Mouse (Mus musculus): Measurements from ENCODE around the gene Rgl2. TPM values are rescaled to one million over a fixed set of nuclear protein-coding genes. Genes with fewer than 3 reads are reported as not detected.
A peak's percentile ranks its signal among the peaks of the same experiment; 100 is the strongest.

Gene Rgl2
- total and polyA plus RNA-seq, 2 experiments: 9.8 to 27.7 TPM

DNA sequence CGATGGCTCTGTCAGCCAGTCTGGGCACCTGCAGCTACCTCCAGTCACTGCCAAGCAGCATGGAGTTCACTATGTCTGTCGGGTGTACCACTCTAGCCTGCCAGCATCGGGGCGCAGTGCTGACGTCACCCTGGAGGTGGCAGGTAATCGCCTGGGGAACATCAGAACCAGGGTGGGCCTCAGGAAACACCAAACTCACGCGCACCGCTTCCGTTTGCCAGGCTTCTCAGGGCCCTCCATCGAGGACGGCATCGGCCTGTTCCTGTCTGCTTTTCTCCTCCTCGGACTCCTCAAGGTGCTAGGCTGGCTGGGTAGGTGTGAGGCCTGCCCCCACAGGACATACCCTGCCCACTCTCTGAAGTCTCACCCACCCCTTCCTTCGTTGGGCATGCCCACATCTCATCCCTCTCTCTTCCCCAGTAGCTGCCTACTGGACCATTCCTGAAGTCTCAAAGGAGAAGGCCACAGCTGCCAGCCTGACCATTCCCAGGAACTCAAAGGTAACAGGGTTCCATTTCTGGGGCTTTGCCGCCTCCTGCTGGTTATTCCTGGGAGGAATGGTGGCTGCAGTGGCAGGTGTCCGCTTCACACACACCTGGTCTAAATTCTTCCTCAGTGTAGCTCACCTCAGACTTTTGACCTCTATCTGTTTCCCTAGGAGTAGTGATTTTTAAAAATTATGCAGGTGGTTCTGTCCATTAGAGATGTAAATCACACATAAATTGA, 3.0 kb upstream of the Rgl2 start:
- TF ChIP-seq POLR2A (IDR thresholded peaks at IDR 0.05; ENCODE audit: extremely low read depth, insufficient read depth, low read length) (no peak), CTCF (IDR thresholded peaks at IDR 0.05; ENCODE audit: low read depth, low read length) (peak; percentile 48)
- 88% methylated on average over 17 of the region's 17 CpGs for WGBS

DNA sequence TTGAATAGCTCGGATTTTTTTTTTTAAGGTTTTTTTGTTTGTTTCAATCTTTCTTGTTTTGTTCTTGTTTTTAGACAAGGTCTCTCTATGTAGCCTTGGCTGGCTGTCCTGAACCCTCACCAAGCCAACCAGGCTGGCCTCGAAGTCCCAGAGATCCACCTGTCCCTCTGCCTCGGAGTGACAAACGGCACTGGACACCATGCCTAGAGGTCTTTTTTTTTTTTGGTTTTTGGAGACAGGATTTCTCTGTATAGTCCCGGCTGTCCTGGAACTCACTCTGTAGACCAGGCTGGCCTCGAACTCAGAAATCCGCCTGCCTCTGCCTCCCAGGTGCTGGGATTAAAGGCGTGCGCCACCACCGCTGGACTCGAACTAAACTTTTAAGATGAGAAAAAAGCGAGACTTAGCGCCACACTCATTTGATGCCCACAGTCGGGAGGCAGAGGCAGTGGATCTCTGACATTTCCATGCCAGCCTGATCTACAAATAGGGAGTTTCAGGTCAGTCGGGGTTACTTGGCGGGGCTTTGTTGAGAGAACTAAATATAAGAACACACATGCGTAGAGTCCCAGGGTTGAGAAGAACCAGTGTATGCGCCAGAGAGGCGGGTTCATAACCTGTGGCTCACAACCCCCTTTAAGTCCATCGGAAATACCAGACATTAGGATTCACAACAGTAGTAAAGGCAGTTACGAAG, 944 bp upstream of the Rgl2 start:
- peaks cover 3% of the 10 kb centered on the region for H3K4me1 ChIP-seq (ENCODE audit: control insufficient read depth, insufficient read depth, low read length)
- H3K27me3 ChIP-seq (ENCODE audit: control insufficient read depth, insufficient read depth, low read length): no peaks in the 10 kb centered on the region
- 55% methylated on average over 21 of the region's 21 CpGs for WGBS
- 0 out of 2 replicates have a peak, but pooled peaks cover 2% of the 10 kb centered on the region for H3K36me3 ChIP-seq (ENCODE audit: control insufficient read depth, insufficient read depth, low read length)
- H3K9ac ChIP-seq (ENCODE audit: low read depth, low read length): no peak overlapping the region
- TF ChIP-seq CTCF (IDR thresholded peaks at IDR 0.05; ENCODE audit: low read depth, low read length) (no peak), POLR2A (IDR thresholded peaks at IDR 0.05; ENCODE audit: extremely low read depth, insufficient read depth, low read length) (no peak)
- H3K27ac ChIP-seq (replicated peaks; ENCODE audit: insufficient read depth, low read depth, low read length): no peak overlapping the region
- DNase-seq (ENCODE audit: extremely low read depth, low read depth, low spot score): no peak
- H3K4me3 ChIP-seq (ENCODE audit: insufficient read depth, low read depth, low read length): peak overlapping the region; percentile 68
- peaks cover 11% of the 10 kb centered on the region; the same call in 1 of the 2 replicates for H3K79me2 ChIP-seq (ENCODE audit: control insufficient read depth, insufficient read depth, low read length)

More for the DNA sequence above, 3.0 kb upstream of the Rgl2 start:
- Histone ChIP-seq H3K27ac (replicated peaks; ENCODE audit: insufficient read depth, low read depth, low read length) (no peak overlapping the region), H3K4me3 (ENCODE audit: insufficient read depth, low read depth, low read length) (no peak overlapping the region), H3K36me3 (ENCODE audit: control insufficient read depth, insufficient read depth, low read length) (0 out of 2 replicates have a peak, but pooled peaks cover 2% of the 10 kb centered on the region), H3K4me1 (ENCODE audit: control insufficient read depth, insufficient read depth, low read length) (no peaks in the 10 kb centered on the region; the same call in 1 of the 2 replicates), H3K79me2 (ENCODE audit: control insufficient read depth, insufficient read depth, low read length) (peaks cover 11% of the 10 kb centered on the region; the same call in 1 of the 2 replicates), H3K9ac (ENCODE audit: low read depth, low read length) (no peak overlapping the region), H3K27me3 (ENCODE audit: control insufficient read depth, insufficient read depth, low read length) (no peaks in the 10 kb centered on the region)
- no peak for DNase-seq (ENCODE audit: extremely low read depth, low read depth, low spot score)

GRCm38 (mm10) chr17:33930280-33931158, 1.2 kb downstream of the Rgl2 start:
- 2% methylated on average over 44 of the region's 45 CpGs for WGBS
- H3K27me3 ChIP-seq (ENCODE audit: control insufficient read depth, insufficient read depth, low read length): no peaks in the 10 kb centered on the region
- peak; percentile 87 for DNase-seq (ENCODE audit: extremely low read depth, low read depth, low spot score)
- no peak for TF ChIP-seq CTCF (IDR thresholded peaks at IDR 0.05; ENCODE audit: low read depth, low read length)
- no peak for TF ChIP-seq POLR2A (IDR thresholded peaks at IDR 0.05; ENCODE audit: extremely low read depth, insufficient read depth, low read length)
- peaks cover 3% of the 10 kb centered on the region for H3K4me1 ChIP-seq (ENCODE audit: control insufficient read depth, insufficient read depth, low read length)
- H3K27ac ChIP-seq (replicated peaks; ENCODE audit: insufficient read depth, low read depth, low read length): peak overlapping the region; percentile 53; the same call in 1 of the 2 replicates
- H3K36me3 ChIP-seq (ENCODE audit: control insufficient read depth, insufficient read depth, low read length): 0 out of 2 replicates have a peak, but pooled peaks cover 2% of the 10 kb centered on the region
- 0 out of 2 replicates have a peak, but pooled peaks cover 6% of the 10 kb centered on the region for H3K79me2 ChIP-seq (ENCODE audit: control insufficient read depth, insufficient read depth, low read length)
- peak overlapping the region; percentile 76 for H3K9ac ChIP-seq (ENCODE audit: low read depth, low read length)
- peak overlapping the region; percentile 68 for H3K4me3 ChIP-seq (ENCODE audit: insufficient read depth, low read depth, low read length)

DNA sequence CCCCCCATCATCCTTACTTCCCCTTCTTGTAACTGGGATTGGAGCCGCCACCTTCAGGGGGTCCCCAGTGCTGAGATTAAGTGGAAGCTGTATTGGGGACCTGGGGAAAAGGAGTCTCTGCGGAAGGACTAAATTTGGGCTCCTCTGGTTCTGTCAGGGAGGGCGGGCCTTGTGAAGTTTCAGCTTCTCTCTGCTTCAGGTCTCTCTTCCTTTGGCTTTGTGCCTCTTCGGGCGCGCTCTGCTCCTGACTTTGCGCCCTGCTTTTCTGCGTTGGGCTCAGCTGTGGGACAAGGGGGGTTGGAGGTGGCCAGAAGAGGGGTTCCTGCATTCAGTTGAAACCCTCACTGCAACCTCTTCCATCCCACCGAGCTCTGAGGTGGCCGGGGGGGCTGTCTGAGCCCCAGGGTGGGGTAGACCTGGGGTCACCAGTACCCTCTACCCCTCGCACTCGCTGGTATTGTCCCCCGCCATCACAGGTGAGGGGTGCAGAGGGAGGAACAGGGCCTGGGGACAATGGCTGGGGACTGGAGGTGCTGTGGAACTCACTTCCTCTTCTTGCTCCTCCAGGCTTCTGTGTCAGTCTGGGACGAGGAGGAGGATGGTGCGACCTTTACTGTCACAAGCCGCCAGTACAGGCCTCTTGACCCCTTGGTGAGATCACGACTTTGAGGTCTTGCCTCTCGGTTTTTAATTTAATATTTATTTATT, 2.0 kb downstream of the Rgl2 start:
- no peak for DNase-seq (ENCODE audit: extremely low read depth, low read depth, low spot score)
- Histone ChIP-seq H3K4me3 (ENCODE audit: insufficient read depth, low read depth, low read length) (peak overlapping the region; percentile 23; the same call in 1 of the 2 replicates), H3K4me1 (ENCODE audit: control insufficient read depth, insufficient read depth, low read length) (peaks cover 3% of the 10 kb centered on the region), H3K27ac (replicated peaks; ENCODE audit: insufficient read depth, low read depth, low read length) (no peak overlapping the region), H3K36me3 (ENCODE audit: control insufficient read depth, insufficient read depth, low read length) (0 out of 2 replicates have a peak, but pooled peaks cover 2% of the 10 kb centered on the region), H3K79me2 (ENCODE audit: control insufficient read depth, insufficient read depth, low read length) (0 out of 2 replicates have a peak, but pooled peaks cover 2% of the 10 kb centered on the region), H3K27me3 (ENCODE audit: control insufficient read depth, insufficient read depth, low read length) (no peaks in the 10 kb centered on the region), H3K9ac (ENCODE audit: low read depth, low read length) (peak overlapping the region; percentile 28)
- WGBS: 76% methylated on average over 18 of the region's 18 CpGs
- no peak for TF ChIP-seq POLR2A (IDR thresholded peaks at IDR 0.05; ENCODE audit: extremely low read depth, insufficient read depth, low read length)
- no peak for TF ChIP-seq CTCF (IDR thresholded peaks at IDR 0.05; ENCODE audit: low read depth, low read length)

DNA sequence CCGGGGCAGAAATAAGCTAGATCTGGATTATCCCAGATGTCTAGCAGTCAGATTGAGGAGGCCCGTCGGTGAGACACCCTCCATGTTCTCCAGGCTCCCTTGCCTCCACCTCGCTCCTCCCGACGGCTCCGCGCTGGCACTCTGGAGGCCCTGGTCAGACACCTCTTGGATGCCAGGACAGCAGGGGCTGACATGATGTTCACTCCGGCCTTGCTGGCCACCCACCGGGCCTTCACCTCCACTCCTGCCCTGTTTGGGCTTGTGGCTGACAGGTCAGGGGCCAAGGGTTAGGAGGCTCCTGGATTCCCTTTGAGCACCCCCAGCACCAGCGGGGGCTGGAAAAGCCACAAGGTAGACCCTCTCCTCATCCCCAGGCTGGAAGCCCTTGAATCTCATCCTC, 2.6 kb downstream of the Rgl2 start:
- Histone ChIP-seq H3K9ac (ENCODE audit: low read depth, low read length) (no peak overlapping the region), H3K27ac (replicated peaks; ENCODE audit: insufficient read depth, low read depth, low read length) (no peak overlapping the region), H3K27me3 (ENCODE audit: control insufficient read depth, insufficient read depth, low read length) (no peaks in the 10 kb centered on the region), H3K36me3 (ENCODE audit: control insufficient read depth, insufficient read depth, low read length) (no peaks in the 10 kb centered on the region), H3K4me1 (ENCODE audit: control insufficient read depth, insufficient read depth, low read length) (peaks cover 3% of the 10 kb centered on the region), H3K79me2 (ENCODE audit: control insufficient read depth, insufficient read depth, low read length) (no peaks in the 10 kb centered on the region), H3K4me3 (ENCODE audit: insufficient read depth, low read depth, low read length) (no peak overlapping the region)
- no peak for TF ChIP-seq POLR2A (IDR thresholded peaks at IDR 0.05; ENCODE audit: extremely low read depth, insufficient read depth, low read length)
- no peak for TF ChIP-seq CTCF (IDR thresholded peaks at IDR 0.05; ENCODE audit: low read depth, low read length)
- WGBS: 96% methylated on average over 11 of the region's 11 CpGs
- no peak for DNase-seq (ENCODE audit: extremely low read depth, low read depth, low spot score)
